Mouse (Mus musculus): ENCODE measurements around the gene Crygd. TPM values are rescaled to one million over a fixed set of nuclear protein-coding genes. Genes with fewer than 3 reads are reported as not detected.
"Not testable (repeated sequence)": the region's sequence is repeated elsewhere in the genome, so short reads cannot be mapped to it uniquely, and the experiment has no call there.

The Crygd gene
- polyA plus RNA-seq, 1 experiment = not detected

GRCm38 (mm10) chr1:65090370-65090769 lies 27.1 kb upstream of the Crygd start:
- TF ChIP-seq FLI1 (IDR thresholded peaks at IDR 0.05; ENCODE audit: low read length) = no peak
- TF ChIP-seq GATA1 (IDR thresholded peaks at IDR 0.05; ENCODE audit: borderline replicate concordance, low read length) = no peak
- peaks cover 2% of the 10 kb centered on the region for H3K27me3 ChIP-seq (replicated peaks)
- no peaks in the 10 kb centered on the region for H3K36me3 ChIP-seq (replicated peaks; ENCODE audit: low read length)
- peaks cover 3% of the 10 kb centered on the region; the same call in 1 of the 2 replicates for H3K9me3 ChIP-seq
- H3K4me1 ChIP-seq = peaks cover 6% of the 10 kb centered on the region
- H3K4me3 ChIP-seq (replicated peaks) = no peak overlapping the region

- H3K4me3 ChIP-seq (replicated peaks) = no peak overlapping the region
- H3K27me3 ChIP-seq (replicated peaks) = peaks cover 2% of the 10 kb centered on the region
These were observed 25.5 kb upstream of the Crygd start for GRCm38 (mm10) chr1:65088567-65089356.

GRCm38 (mm10) chr1:65082188-65082587 lies 18.9 kb upstream of the Crygd start, which contains the start of gene Crygb:
Gene Crygb (minus strand): TSS chr1:65082288.
- TF ChIP-seq GATA1 (IDR thresholded peaks at IDR 0.05; ENCODE audit: borderline replicate concordance, low read length) (no peak), FLI1 (IDR thresholded peaks at IDR 0.05; ENCODE audit: low read length) (no peak)
- Histone ChIP-seq H3K4me3 (replicated peaks) (no peak within 1 kb of the TSS), H3K36me3 (replicated peaks; ENCODE audit: low read length) (no peaks in the 10 kb centered on the region), H3K9me3 (0 out of 2 replicates have a peak, but pooled peaks cover 2% of the 10 kb centered on the region), H3K4me1 (no peaks in the 10 kb centered on the region), H3K27me3 (replicated peaks) (peaks cover 2% of the 10 kb centered on the region)

More at GRCm38 (mm10) chr1:65088567-65089356, 25.5 kb upstream of the Crygd start:
- Histone ChIP-seq H3K4me1 (peaks cover 6% of the 10 kb centered on the region), H3K9me3 (peaks cover 3% of the 10 kb centered on the region; the same call in 1 of the 2 replicates), H3K36me3 (replicated peaks; ENCODE audit: low read length) (no peaks in the 10 kb centered on the region)
- no peak for TF ChIP-seq FLI1 (IDR thresholded peaks at IDR 0.05; ENCODE audit: low read length)
- TF ChIP-seq GATA1 (IDR thresholded peaks at IDR 0.05; ENCODE audit: borderline replicate concordance, low read length) = no peak

- Histone ChIP-seq H3K9me3 (0 out of 2 replicates have a peak, but pooled peaks cover 2% of the 10 kb centered on the region), H3K27me3 (replicated peaks) (no peaks in the 10 kb centered on the region), H3K36me3 (replicated peaks; ENCODE audit: low read length) (no peaks in the 10 kb centered on the region), H3K4me1 (no peaks in the 10 kb centered on the region), H3K4me3 (replicated peaks) (no peak overlapping the region)
- no peak for TF ChIP-seq FLI1 (IDR thresholded peaks at IDR 0.05; ENCODE audit: low read length)
- TF ChIP-seq GATA1 (IDR thresholded peaks at IDR 0.05; ENCODE audit: borderline replicate concordance, low read length) = no peak
These were observed 12.4 kb upstream of the Crygd start for GRCm38 (mm10) chr1:65075607-65076006.

GRCm38 (mm10) chr1:65073589-65073988 lies 10.3 kb upstream of the Crygd start, which contains the start of gene Crygc:
Gene Crygc (minus strand): TSS chr1:65073689.
- H3K4me1 ChIP-seq = no peaks in the 10 kb centered on the region
- H3K4me3 ChIP-seq (replicated peaks) = no peak within 1 kb of the TSS
- no peaks in the 10 kb centered on the region for H3K9me3 ChIP-seq
- no peaks in the 10 kb centered on the region for H3K36me3 ChIP-seq (replicated peaks; ENCODE audit: low read length)
- no peak for TF ChIP-seq GATA1 (IDR thresholded peaks at IDR 0.05; ENCODE audit: borderline replicate concordance, low read length)
- no peak for TF ChIP-seq FLI1 (IDR thresholded peaks at IDR 0.05; ENCODE audit: low read length)
- H3K27me3 ChIP-seq (replicated peaks) = no peaks in the 10 kb centered on the region

GRCm38 (mm10) chr1:65067842-65068241 lies 4.6 kb upstream of the Crygd start:
- no peaks in the 10 kb centered on the region for H3K36me3 ChIP-seq (replicated peaks; ENCODE audit: low read length)
- H3K4me1 ChIP-seq = no peaks in the 10 kb centered on the region
- TF ChIP-seq GATA1 (IDR thresholded peaks at IDR 0.05; ENCODE audit: borderline replicate concordance, low read length) = no peak
- no peak for TF ChIP-seq FLI1 (IDR thresholded peaks at IDR 0.05; ENCODE audit: low read length)
- H3K9me3 ChIP-seq = peaks cover 4% of the 10 kb centered on the region
- no peaks in the 10 kb centered on the region for H3K27me3 ChIP-seq (replicated peaks)
- H3K4me3 ChIP-seq (replicated peaks) = no peak overlapping the region

- TF ChIP-seq FLI1 (IDR thresholded peaks at IDR 0.05; ENCODE audit: low read length) (no peak), GATA1 (IDR thresholded peaks at IDR 0.05; ENCODE audit: borderline replicate concordance, low read length) (no peak)
- peaks cover 4% of the 10 kb centered on the region for H3K9me3 ChIP-seq
- H3K4me3 ChIP-seq (replicated peaks) = no peak overlapping the region
- H3K27me3 ChIP-seq (replicated peaks) = no peaks in the 10 kb centered on the region
- H3K4me1 ChIP-seq = no peaks in the 10 kb centered on the region
- no peaks in the 10 kb centered on the region for H3K36me3 ChIP-seq (replicated peaks; ENCODE audit: low read length)
These were observed 949 bp upstream of the Crygd start for GRCm38 (mm10) chr1:65064201-65064600.

- TF ChIP-seq GATA1 (IDR thresholded peaks at IDR 0.05; ENCODE audit: borderline replicate concordance, low read length) (no peak), FLI1 (IDR thresholded peaks at IDR 0.05; ENCODE audit: low read length) (no peak)
- Histone ChIP-seq H3K27me3 (replicated peaks) (peaks cover 3% of the 10 kb centered on the region), H3K36me3 (replicated peaks; ENCODE audit: low read length) (no peaks in the 10 kb centered on the region), H3K4me1 (peaks cover 9% of the 10 kb centered on the region), H3K4me3 (replicated peaks) (no peak overlapping the region), H3K9me3 (peaks cover 5% of the 10 kb centered on the region; the same call in 1 of the 2 replicates)
These were observed 11.1 kb downstream of the Crygd start for GRCm38 (mm10) chr1:65052140-65052539.

- Histone ChIP-seq H3K36me3 (replicated peaks; ENCODE audit: low read length) (no peaks in the 10 kb centered on the region), H3K9me3 (peaks cover 5% of the 10 kb centered on the region; the same call in 1 of the 2 replicates), H3K4me1 (peaks cover 9% of the 10 kb centered on the region), H3K27me3 (replicated peaks) (peaks cover 3% of the 10 kb centered on the region), H3K4me3 (replicated peaks) (no peak overlapping the region)
- no peak for TF ChIP-seq FLI1 (IDR thresholded peaks at IDR 0.05; ENCODE audit: low read length)
- no peak for TF ChIP-seq GATA1 (IDR thresholded peaks at IDR 0.05; ENCODE audit: borderline replicate concordance, low read length)
These were observed 11.6 kb downstream of the Crygd start for GRCm38 (mm10) chr1:65051696-65052095.

- not testable (repeated sequence) for H3K4me1 ChIP-seq; H3K36me3 ChIP-seq (replicated peaks; ENCODE audit: low read length); H3K4me3 ChIP-seq (replicated peaks); H3K27me3 ChIP-seq (replicated peaks); H3K9me3 ChIP-seq
These were observed 12.3 kb downstream of the Crygd start, which contains the start of gene Cryge for GRCm38 (mm10) chr1:65050952-65051351. Gene Cryge (minus strand): TSS chr1:65051149.

All from megakaryocyte, embryonic 14.5 days (primary cell).